Mouse (Mus musculus): ENCODE results near the gene Inca1.

Gene Inca1

DNA sequence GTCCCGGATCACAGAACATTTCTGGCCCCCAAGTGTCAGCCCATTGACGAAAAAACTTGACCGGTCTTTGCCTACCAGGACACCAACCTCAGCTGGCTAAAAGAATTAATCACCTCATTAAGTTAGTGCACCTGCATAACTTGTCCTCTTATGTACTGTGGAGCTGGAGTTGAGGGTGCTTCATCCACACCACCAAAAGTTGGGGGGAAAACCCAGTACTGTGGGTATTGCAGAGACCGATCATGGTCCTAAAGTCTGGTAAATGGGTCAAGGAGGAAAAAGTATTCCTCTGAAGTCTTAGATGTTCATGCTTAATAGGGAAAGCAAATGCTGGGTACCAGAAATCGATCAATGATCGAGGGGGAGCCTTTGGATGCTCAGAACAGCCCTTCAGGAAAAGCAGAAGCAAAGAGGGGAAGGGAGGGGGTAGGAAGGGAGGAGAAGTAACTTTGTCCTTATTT is 47.0 kb downstream of the Inca1 start:
- no peak for DNase-seq (ENCODE audit: low spot score)

DNA sequence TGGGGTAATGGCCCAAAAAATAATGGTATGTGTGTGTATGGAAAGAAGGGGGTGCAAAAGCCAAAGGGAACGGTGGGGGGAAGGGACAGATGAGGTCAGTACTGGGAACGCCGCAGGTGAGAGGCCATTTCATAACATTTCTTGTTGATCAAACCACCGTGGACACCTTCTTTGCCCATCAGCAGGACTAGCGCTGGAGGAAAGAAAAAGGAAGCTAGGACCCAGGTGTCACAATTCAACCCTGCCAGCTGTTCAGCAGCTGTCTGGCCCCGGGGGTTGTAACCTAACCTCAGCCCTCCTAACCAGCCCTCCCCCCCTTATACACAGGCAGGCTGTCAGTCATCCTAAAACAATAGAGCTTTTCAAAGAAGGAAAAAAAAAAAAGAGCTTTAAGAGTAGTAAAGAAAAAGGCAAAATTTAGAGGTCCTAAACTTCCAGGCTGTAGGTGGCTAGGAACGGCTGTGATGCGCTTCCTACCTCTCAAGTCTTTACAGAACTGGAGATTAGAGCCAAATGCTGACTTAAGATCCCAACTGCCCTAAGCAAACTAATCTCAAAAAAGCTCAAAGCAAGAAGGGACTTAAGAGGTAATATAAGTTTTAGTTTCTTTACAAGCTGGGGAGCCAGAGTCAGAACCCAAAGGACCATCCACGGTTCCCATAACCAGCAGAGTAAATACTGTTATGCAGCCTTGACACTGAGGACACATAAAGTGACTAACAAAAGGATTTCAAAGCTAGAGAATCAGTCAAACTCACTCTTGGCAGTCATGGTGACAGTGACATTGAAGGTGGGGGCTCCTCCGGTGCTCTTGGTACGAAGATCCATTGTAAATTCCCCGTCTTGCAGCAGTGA is 47.7 kb downstream of the Inca1 start:
- no peak for DNase-seq (ENCODE audit: low spot score)

- no peak for DNase-seq (ENCODE audit: low spot score)
Measured at GRCm38 (mm10) chr11:70651391-70651790, 48.6 kb downstream of the Inca1 start.

DNA sequence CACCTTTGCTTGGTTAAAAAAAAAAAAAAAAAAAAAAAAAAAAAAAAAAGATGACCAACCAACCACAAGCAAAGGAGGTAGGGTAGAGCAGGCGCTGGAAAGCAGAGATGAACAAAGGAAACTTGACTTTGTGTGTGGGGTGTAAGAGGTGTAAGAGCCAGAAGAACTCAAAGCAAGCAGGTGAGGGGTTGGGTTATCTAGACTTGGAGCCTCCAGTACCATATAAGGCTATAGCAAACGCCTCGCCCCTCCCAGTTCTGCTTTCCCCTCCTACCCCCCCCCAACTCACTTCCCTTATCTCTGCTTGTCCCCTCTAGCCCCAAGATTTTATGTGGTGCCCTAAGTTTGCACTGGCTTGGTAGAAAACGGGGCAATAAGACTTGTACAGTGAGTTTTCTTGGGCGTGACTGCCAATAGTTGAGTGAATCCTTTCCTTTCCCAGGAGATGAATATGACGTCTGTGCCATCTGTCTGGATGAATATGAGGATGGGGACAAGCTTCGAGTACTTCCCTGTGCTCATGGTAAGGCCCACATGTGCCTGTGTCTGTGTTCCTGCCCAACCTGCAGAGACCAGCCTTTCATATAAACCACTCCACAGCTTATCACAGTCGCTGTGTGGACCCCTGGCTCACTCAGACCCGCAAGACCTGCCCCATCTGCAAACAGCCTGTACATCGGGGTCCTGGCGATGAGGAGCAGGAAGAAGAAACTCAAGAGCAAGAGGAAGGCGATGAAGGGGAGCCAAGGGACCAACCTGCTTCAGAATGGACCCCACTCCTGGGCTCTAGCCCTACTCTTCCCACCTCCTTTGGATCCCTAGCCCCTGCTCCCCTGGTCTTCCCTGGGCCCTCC is 49.4 kb downstream of the Inca1 start:
- no peak for DNase-seq (ENCODE audit: low spot score)

GRCm38 (mm10) chr11:70649185-70649734 is 50.7 kb downstream of the Inca1 start:
- no peak for DNase-seq (ENCODE audit: low spot score)

DNA sequence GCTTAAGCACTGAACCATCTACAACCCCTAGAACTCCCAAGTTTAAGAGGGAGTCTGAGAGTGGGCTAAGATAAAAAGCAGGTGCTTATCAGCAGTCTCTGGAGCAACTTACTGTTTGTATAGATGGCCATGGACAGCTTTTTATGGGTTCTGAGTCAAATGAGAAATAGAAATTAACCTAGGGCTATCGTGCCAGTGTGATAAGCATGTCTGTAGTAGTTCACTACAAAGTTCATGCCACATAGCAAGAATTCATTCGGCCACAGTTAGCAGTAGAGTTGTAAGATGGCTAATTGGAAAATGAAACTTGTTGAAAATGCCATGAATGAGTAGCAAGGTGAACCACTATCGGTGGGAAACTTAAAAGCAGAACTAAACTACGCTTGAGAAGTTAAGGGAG is 51.4 kb downstream of the Inca1 start:
- DNase-seq (ENCODE audit: low spot score), result no peak

GRCm38 (mm10) chr11:70647716-70648420 is 52.1 kb downstream of the Inca1 start:
- peak; percentile 66 for DNase-seq (ENCODE audit: low spot score)

DNA sequence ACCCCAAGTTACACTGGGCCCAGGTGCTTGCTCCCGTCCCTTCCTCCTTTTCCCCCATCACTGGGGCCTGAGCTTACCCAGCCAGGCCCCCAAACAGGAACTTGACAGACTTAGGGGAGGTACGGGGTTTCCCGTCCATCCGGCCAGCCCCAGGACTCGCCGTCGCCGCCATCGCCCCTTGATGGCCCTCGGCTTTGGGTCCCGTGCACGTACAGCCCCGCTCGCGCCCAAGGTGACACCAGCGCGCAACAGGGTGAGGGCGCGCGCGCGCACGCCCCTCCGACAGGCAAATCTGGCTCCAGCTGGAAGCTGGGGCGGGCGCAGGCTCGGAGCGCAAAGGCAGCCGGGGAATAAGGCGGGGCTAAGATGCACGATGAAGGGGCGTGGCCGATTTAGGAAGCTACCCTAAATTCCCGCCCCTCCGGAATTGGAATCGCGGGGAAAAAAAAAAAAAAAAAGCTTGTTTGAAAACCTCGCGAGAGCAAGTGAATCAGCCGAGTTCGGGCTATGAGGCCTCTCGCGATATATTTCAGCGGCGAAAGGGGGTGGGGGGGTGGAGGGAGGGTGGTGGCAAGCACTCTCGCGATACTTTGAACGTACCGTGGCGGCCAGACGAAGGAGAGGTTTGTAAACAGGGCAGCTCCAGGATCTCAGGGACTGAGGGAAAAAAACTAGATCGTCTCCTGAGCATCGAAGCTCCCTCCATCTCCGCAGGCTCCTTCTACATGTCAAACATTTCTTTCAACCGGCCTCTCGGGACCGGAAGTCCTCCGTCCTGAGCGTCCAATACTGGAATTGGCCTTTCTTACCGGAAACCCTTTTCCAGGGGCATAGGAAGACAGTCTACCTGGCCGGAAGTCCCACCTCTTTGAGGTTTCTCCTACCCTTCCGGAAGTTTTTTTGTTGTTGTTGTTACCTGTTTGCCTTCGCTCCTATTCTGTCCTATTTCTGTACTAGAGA is 53.0 kb downstream of the Inca1 start, which contains the start of the genes Rnf167 and Slc25a11:
Gene Rnf167 (plus strand): TSS at position 545 of the 960 bp plus-strand sequence.
Gene Slc25a11 (minus strand): TSS at position 789 of the 960 bp plus-strand sequence.
- peak; percentile 97 for DNase-seq (ENCODE audit: low spot score)

DNA sequence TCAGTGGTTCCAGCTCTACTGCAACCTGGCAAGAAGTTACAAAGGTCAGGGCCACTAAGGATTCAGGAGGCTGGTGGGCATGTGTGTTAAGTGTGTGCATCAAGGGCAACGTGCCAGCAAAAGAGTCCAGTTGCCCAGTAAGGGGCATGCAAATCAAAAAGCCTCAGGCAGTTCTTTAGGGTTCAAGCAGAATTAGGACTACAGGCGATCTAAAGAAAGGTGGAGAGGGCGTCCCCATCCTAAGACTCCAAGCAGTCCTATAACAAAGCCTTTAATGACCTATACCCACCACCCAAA is 53.7 kb downstream of the Inca1 start:
- peak; percentile 63 for DNase-seq (ENCODE audit: low spot score)

- DNase-seq (ENCODE audit: low spot score), result no peak
Measured at GRCm38 (mm10) chr11:70645461-70646258, 54.3 kb downstream of the Inca1 start.

GRCm38 (mm10) chr11:70644564-70645103 is 55.3 kb downstream of the Inca1 start:
- no peak for DNase-seq (ENCODE audit: low spot score)

DNA sequence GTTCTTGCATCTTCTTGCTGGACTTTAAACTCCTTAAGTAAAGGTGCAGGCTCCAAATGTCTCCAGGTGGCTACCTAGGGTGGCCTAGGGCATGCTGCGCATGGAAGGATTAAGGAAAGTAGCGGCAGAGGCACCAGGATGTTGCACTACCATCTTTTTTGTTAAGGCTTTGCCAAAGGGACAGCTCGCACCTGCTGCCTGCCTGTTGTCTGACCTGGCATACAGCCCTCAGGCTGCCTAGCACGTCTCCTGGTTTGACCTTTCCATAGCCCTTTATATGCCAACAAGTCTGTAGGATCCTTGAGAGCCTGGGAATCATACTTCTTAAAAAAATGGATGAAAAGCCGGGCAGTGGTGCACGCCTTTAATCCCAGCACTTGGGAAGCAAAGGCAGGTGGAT is 56.9 kb downstream of the Inca1 start:
- no peak for DNase-seq (ENCODE audit: low spot score)

GRCm38 (mm10) chr11:70641241-70641640 is 58.7 kb downstream of the Inca1 start:
- no peak for DNase-seq (ENCODE audit: low spot score)

DNA sequence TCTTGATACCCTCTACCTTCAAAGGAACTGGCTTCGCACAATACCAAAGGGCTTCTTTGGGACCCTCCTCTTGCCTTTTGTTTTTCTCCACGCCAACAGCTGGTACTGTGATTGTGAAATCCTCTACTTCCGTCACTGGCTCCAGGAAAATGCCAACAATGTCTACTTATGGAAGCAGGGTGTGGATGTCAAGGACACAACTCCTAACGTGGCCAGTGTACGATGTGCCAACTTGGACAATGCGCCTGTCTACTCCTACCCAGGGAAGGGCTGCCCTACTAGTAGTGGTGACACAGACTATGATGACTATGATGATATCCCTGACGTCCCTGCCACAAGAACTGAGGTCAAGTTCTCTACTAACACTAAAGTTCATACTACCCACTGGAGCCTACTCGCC is 60.0 kb downstream of the Inca1 start:
- no peak for DNase-seq (ENCODE audit: low spot score)

- no peak for DNase-seq (ENCODE audit: low spot score)
Measured at GRCm38 (mm10) chr11:70638714-70639278, 61.2 kb downstream of the Inca1 start, which contains the start of gene Gp1ba. Gp1ba (plus strand) TSS chr11:70639122.

Data from testis, postnatal 10 days (tissue).